Mouse (Mus musculus): ENCODE results near the gene Lhfpl3.

GRCm38 (mm10) chr5:23015587-23016335 lies 269.9 kb downstream of the Lhfpl3 start:
- TF ChIP-seq CTCF (IDR thresholded peaks at IDR 0.05; ENCODE audit: borderline replicate concordance, extremely low read depth, insufficient read depth, insufficient read length) (no peak), POLR2A (IDR thresholded peaks at IDR 0.05; ENCODE audit: borderline replicate concordance, extremely low read depth, insufficient read depth, insufficient read length, poor library complexity, severe bottlenecking) (no peak)

Measured in brain, embryonic 14.5 days (tissue).